Mouse (Mus musculus) Muller cell, postnatal 12 days (primary cell): ENCODE results near the gene Mpped2.

ENCODE experiments used
- DNase-seq: peaks from one replicate; pipeline ENCODE4 v3.0.0-alpha.2; 2015; ENCODE audit errors: inconsistent ontology term

Mpped2 gene

GRCm38 (mm10) chr2:106745364-106745763, 52.3 kb downstream of the Mpped2 start:
- DNase-seq: no peak

- no peak for DNase-seq
These were observed 53.1 kb downstream of the Mpped2 start for GRCm38 (mm10) chr2:106746211-106746610.

- no peak for DNase-seq
These were observed 53.8 kb downstream of the Mpped2 start for GRCm38 (mm10) chr2:106746905-106747304.

- DNase-seq: no peak
These were observed 54.3 kb downstream of the Mpped2 start for GRCm38 (mm10) chr2:106747342-106747741.

GRCm38 (mm10) chr2:106750878-106751277, 57.8 kb downstream of the Mpped2 start:
- DNase-seq: no peak

GRCm38 (mm10) chr2:106753703-106754102, 60.6 kb downstream of the Mpped2 start:
- no peak for DNase-seq

- no peak for DNase-seq
These were observed 61.6 kb downstream of the Mpped2 start for GRCm38 (mm10) chr2:106754696-106755095.

GRCm38 (mm10) chr2:106756354-106757103, 63.5 kb downstream of the Mpped2 start:
- no peak for DNase-seq

- DNase-seq: no peak
These were observed 69.9 kb downstream of the Mpped2 start for GRCm38 (mm10) chr2:106762920-106763319.

GRCm38 (mm10) chr2:106769236-106769635, 76.2 kb downstream of the Mpped2 start:
- no peak for DNase-seq

- no peak for DNase-seq
These were observed 79.6 kb downstream of the Mpped2 start for GRCm38 (mm10) chr2:106772643-106773042.

GRCm38 (mm10) chr2:106774251-106775196, 81.5 kb downstream of the Mpped2 start:
- peak; percentile 44 for DNase-seq

- peak; percentile 9 for DNase-seq
These were observed 82.9 kb downstream of the Mpped2 start for GRCm38 (mm10) chr2:106775994-106776393.

- DNase-seq: no peak
These were observed 85.9 kb downstream of the Mpped2 start for GRCm38 (mm10) chr2:106778861-106779516.

GRCm38 (mm10) chr2:106781181-106782179, 88.4 kb downstream of the Mpped2 start:
- DNase-seq: no peak

GRCm38 (mm10) chr2:106783311-106783710, 90.2 kb downstream of the Mpped2 start:
- DNase-seq: peak; percentile 6

GRCm38 (mm10) chr2:106788055-106788454, 95.0 kb downstream of the Mpped2 start:
- DNase-seq: peak; percentile 76

- DNase-seq: no peak
These were observed 95.5 kb downstream of the Mpped2 start for GRCm38 (mm10) chr2:106788573-106788972.

GRCm38 (mm10) chr2:106789694-106790328, 96.7 kb downstream of the Mpped2 start:
- no peak for DNase-seq

- no peak for DNase-seq
These were observed 97.2 kb downstream of the Mpped2 start for GRCm38 (mm10) chr2:106790329-106790701.
